Mouse (Mus musculus) MEL (cell line): ENCODE measurements at regions not wholly inside any gene's neighbourhood (a gene's known extent, or its start where the extent isn't known, plus 50 kb on each side); places are given as distances from the start of the nearest gene placed in this dataset.

Experiments
- DNase-seq: peaks from one replicate; pipeline ENCODE4 v3.0.0; 2011; ENCODE audit warnings: low read depth, low spot score
- H3K27ac ChIP-seq: 2 replicates; pipeline ENCODE4 v1.5.1; 2012; ENCODE audit warnings: low read depth, mild to moderate bottlenecking, control low read depth, low read length, moderate library complexity; ENCODE audit not compliant: control insufficient read depth
- H3K27me3 ChIP-seq, 2 experiments: fragments of 150-350 bp in 1 of 2; sonication (generic) in 1 of 2; 2 replicates each; pipeline ENCODE4 v1.6.1; 2012; ENCODE audit warnings: low read length in 2 of 2, mild to moderate bottlenecking in 2 of 2, improper control_type of control experiment in 1 of 2, moderate library complexity in 1 of 2; ENCODE audit not compliant: insufficient read depth in 2 of 2, control insufficient read depth in 1 of 2
- H3K36me3 ChIP-seq, 2 experiments: 2 replicates each; pipeline ENCODE4 v1.6.1; 2012 to 2014; ENCODE audit warnings: low read length in 2 of 2, improper control_type of control experiment in 1 of 2, inconsistent platforms in 1 of 2, mild to moderate bottlenecking in 1 of 2; ENCODE audit not compliant: insufficient read depth in 2 of 2, control insufficient read depth in 1 of 2
- H3K4me1 ChIP-seq, 2 experiments: fragments of 150-350 bp in 1 of 2; sonication (generic) in 1 of 2; 2 replicates each; pipeline ENCODE4 v1.6.1; 2012; ENCODE audit warnings: low read length in 2 of 2, improper control_type of control experiment in 1 of 2, mild to moderate bottlenecking in 1 of 2; ENCODE audit not compliant: insufficient read depth in 2 of 2, control insufficient read depth in 1 of 2
- H3K4me3 ChIP-seq, 2 experiments: fragments of 150-350 bp in 1 of 2; sonication (generic) in 1 of 2; 2 replicates each; pipeline ENCODE4 v1.5.1; 2012; ENCODE audit warnings: low read depth in 2 of 2, low read length in 2 of 2, mild to moderate bottlenecking in 2 of 2, moderate library complexity in 2 of 2, control low read depth in 1 of 2, improper control_type of control experiment in 1 of 2; ENCODE audit not compliant: control insufficient read depth in 1 of 2, insufficient read depth in 1 of 2
- H3K79me2 ChIP-seq: 2 replicates; pipeline ENCODE4 v1.6.1; 2012; ENCODE audit warnings: mild to moderate bottlenecking, low read length, moderate library complexity; ENCODE audit not compliant: control insufficient read depth, poor library complexity, insufficient read depth
- H3K9ac ChIP-seq: 2 replicates; pipeline ENCODE4 v1.6.1; 2012; ENCODE audit warnings: low read depth, mild to moderate bottlenecking, control low read depth, low read length, moderate library complexity; ENCODE audit not compliant: control insufficient read depth, poor library complexity, severe bottlenecking
- H3K9me3 ChIP-seq: fragments of 150-350 bp; sonication (generic); replicated peaks from 2 replicates; pipeline ENCODE4 v1.6.1; 2012; ENCODE audit warnings: mild to moderate bottlenecking, low read length, improper control_type of control experiment, moderate library complexity; ENCODE audit not compliant: insufficient read depth
- CHD1 ChIP-seq: IDR thresholded peaks from 2 replicates; pipeline ENCODE4 v1.6.1; 2012; ENCODE audit warnings: low read depth, mild to moderate bottlenecking, inconsistent platforms, low read length, improper control_type of control experiment
- CHD2 ChIP-seq: IDR thresholded peaks from 2 replicates; pipeline ENCODE4 v1.6.1; 2011; ENCODE audit warnings: low read length, improper control_type of control experiment
- E2F4 ChIP-seq: IDR thresholded peaks from 2 replicates; pipeline ENCODE4 v1.6.1; 2011; ENCODE audit warnings: low read depth, low read length, improper control_type of control experiment, borderline replicate concordance
- EP300 ChIP-seq, 2 experiments: IDR thresholded peaks; 2 replicates each; pipeline ENCODE4 v1.6.1; 2011; ENCODE audit warnings: improper control_type of control experiment in 2 of 2, low read length in 2 of 2, low read depth in 1 of 2, mild to moderate bottlenecking in 1 of 2
- GABPA ChIP-seq: IDR thresholded peaks from 2 replicates; pipeline ENCODE4 v1.6.1; 2012; ENCODE audit warnings: low read depth, mild to moderate bottlenecking, inconsistent platforms, low read length, improper control_type of control experiment, moderate library complexity
- GATA1 ChIP-seq: IDR thresholded peaks from 2 replicates; pipeline ENCODE4 v1.6.1; 2011; ENCODE audit warnings: low read depth, low read length, improper control_type of control experiment
- HCFC1 ChIP-seq: IDR thresholded peaks from 2 replicates; pipeline ENCODE4 v1.6.1; 2012; ENCODE audit warnings: low read depth, mild to moderate bottlenecking, inconsistent platforms, low read length, improper control_type of control experiment, moderate library complexity
- JUND ChIP-seq: IDR thresholded peaks from 2 replicates; pipeline ENCODE4 v1.6.1; 2011; ENCODE audit warnings: low read depth, mild to moderate bottlenecking, improper control_type of control experiment, low read length
- KAT2A ChIP-seq: conservative IDR thresholded peaks from 2 replicates; pipeline ENCODE4 v1.6.1; 2012; ENCODE audit warnings: low read depth, low read length, improper control_type of control experiment, inconsistent platforms
- MAZ ChIP-seq: IDR thresholded peaks from 2 replicates; pipeline ENCODE4 v1.6.1; 2012; ENCODE audit warnings: low read depth, mild to moderate bottlenecking, inconsistent platforms, low read length, improper control_type of control experiment
- MEF2A ChIP-seq: IDR thresholded peaks from 2 replicates; pipeline ENCODE4 v1.6.1; 2014; ENCODE audit warnings: low read depth, mild to moderate bottlenecking, inconsistent platforms, low read length, improper control_type of control experiment; ENCODE audit not compliant: poor library complexity, insufficient replicate concordance, severe bottlenecking; ENCODE audit errors: extremely low read depth
- MXI1 ChIP-seq: IDR thresholded peaks from 2 replicates; pipeline ENCODE4 v1.6.1; 2011; ENCODE audit warnings: mild to moderate bottlenecking, low read depth, low read length, improper control_type of control experiment
- MYB ChIP-seq: IDR thresholded peaks from 2 replicates; pipeline ENCODE4 v1.6.1; 2011; ENCODE audit warnings: mild to moderate bottlenecking, low read depth, low read length, improper control_type of control experiment
- POLR2AphosphoS2 ChIP-seq: IDR thresholded peaks from 2 replicates; pipeline ENCODE4 v1.6.1; 2011; ENCODE audit warnings: low read length, improper control_type of control experiment
- TAL1 ChIP-seq: IDR thresholded peaks from 2 replicates; pipeline ENCODE4 v1.6.1; 2012; ENCODE audit warnings: mild to moderate bottlenecking, inconsistent platforms, low read length, moderate library complexity, mixed read lengths
- TBP ChIP-seq: IDR thresholded peaks from 2 replicates; pipeline ENCODE4 v1.8.0; 2011; ENCODE audit warnings: low read depth, low read length, improper control_type of control experiment
- USF2 ChIP-seq, 2 experiments: IDR thresholded peaks; 2 replicates each; pipeline ENCODE4 v1.6.1; 2011 to 2012; ENCODE audit warnings: improper control_type of control experiment in 2 of 2, low read length in 2 of 2, borderline replicate concordance in 1 of 2, inconsistent platforms in 1 of 2, low read depth in 1 of 2, mild to moderate bottlenecking in 1 of 2; ENCODE audit not compliant: insufficient read depth in 1 of 2
- ZKSCAN1 ChIP-seq: IDR thresholded peaks from 2 replicates; pipeline ENCODE4 v1.6.1; 2012; ENCODE audit warnings: low read depth, mild to moderate bottlenecking, inconsistent platforms, low read length, improper control_type of control experiment, moderate library complexity

- no peak overlapping the region for H3K9ac ChIP-seq
- no peaks in the 10 kb centered on the region for H3K79me2 ChIP-seq
- no peak overlapping the region for H3K27ac ChIP-seq
- H3K9me3 ChIP-seq = no peaks in the 10 kb centered on the region
- no peaks in the 10 kb centered on the region for H3K4me1 ChIP-seq
- H3K27me3 ChIP-seq = no peaks in the 10 kb centered on the region
- no peak for TF ChIP-seq KAT2A
- TF ChIP-seq MYB = no peak
- TF ChIP-seq ZKSCAN1 = no peak
- no peak for TF ChIP-seq TAL1
- TF ChIP-seq GABPA = no peak
- TF ChIP-seq POLR2AphosphoS2 = no peak
- no peak for TF ChIP-seq MEF2A
- TF ChIP-seq USF2 (IDR thresholded peaks at IDR 0.05; ENCODE audit: borderline replicate concordance in 1 of 2, insufficient read depth in 1 of 2, low read depth in 1 of 2, low read length in 2 of 2) = no peak
- TF ChIP-seq MXI1 = no peak
- no peak for TF ChIP-seq HCFC1
- TF ChIP-seq CHD1 = no peak
- TF ChIP-seq E2F4 = no peak
- no peak for TF ChIP-seq JUND
- TF ChIP-seq EP300 (IDR thresholded peaks at IDR 0.05; ENCODE audit: low read depth in 1 of 2, low read length in 2 of 2) = no peak
- no peak for TF ChIP-seq CHD2
- no peak for TF ChIP-seq GATA1
- TF ChIP-seq TBP = no peak
- no peak for TF ChIP-seq MAZ
- H3K4me3 ChIP-seq = no peak overlapping the region
- DNase-seq = no peak
- H3K36me3 ChIP-seq = no peaks in the 10 kb centered on the region
Observed at GRCm38 (mm10) chr8:92618281-92618680, 55.8 kb upstream of the Irx6 start.
